In genomic region chr5:21729107-21729506, GRCm38 (mm10) we compare ENCODE assay signal across 35 mouse cellular contexts.
"Had no signal": no experiment of that assay in that cellular context is flagged by ENCODE, and none has a peak within 500 bp of the region (broad histone marks: within the 10 kb centered on the region; RNA-seq: fewer than 3 reads in every experiment).

No protein-coding gene starts in this region.

- H3K4me1 ChIP-seq: intestine, embryonic 15.5 days had no signal

- H3K9me3 ChIP-seq: heart, embryonic 10.5 days; heart, embryonic 12.5 days; heart, embryonic 13.5 days; heart, embryonic 15.5 days; hindbrain, embryonic 10.5 days; hindbrain, embryonic 12.5 days; hindbrain, embryonic 13.5 days; hindbrain, embryonic 15.5 days; intestine, embryonic 15.5 days; kidney, embryonic 15.5 days had no signal

- H3K27me3 ChIP-seq: heart, embryonic 12.5 days; heart, embryonic 13.5 days; heart, embryonic 15.5 days; hindbrain, embryonic 12.5 days; hindbrain, embryonic 13.5 days; hindbrain, embryonic 15.5 days; intestine, embryonic 15.5 days; kidney, embryonic 15.5 days had no signal

- H3K4me3 ChIP-seq: heart, embryonic 10.5 days; heart, embryonic 12.5 days; heart, embryonic 13.5 days; heart, embryonic 15.5 days; hindbrain, embryonic 10.5 days; hindbrain, embryonic 12.5 days; hindbrain, embryonic 13.5 days; hindbrain, embryonic 15.5 days; intestine, embryonic 15.5 days; kidney, embryonic 15.5 days; layer of hippocampus, adult 2 months had no signal

- DNase-seq: heart, postnatal 10 days; heart, postnatal 14 days; heart, postnatal 36 days; heart, postnatal 4 days; kidney, adult 11 months; kidney, adult 18-20 months; kidney, adult 2 months; kidney, adult 8-10 months; kidney, adult 9 months; kidney, postnatal 10 days; kidney, postnatal 14 days; kidney, postnatal 25 days; kidney, postnatal 36 days; kidney, postnatal 4 days; layer of hippocampus, adult 9-11 months; layer of hippocampus, postnatal 36 days had no signal

- H3K4me2 ChIP-seq: heart, embryonic 11.5 days; heart, embryonic 12.5 days; heart, embryonic 13.5 days; heart, embryonic 15.5 days; hindbrain, embryonic 12.5 days; hindbrain, embryonic 13.5 days; hindbrain, embryonic 14.5 days; hindbrain, embryonic 15.5 days; intestine, embryonic 15.5 days; kidney, embryonic 15.5 days had no signal

- H3K9ac ChIP-seq: heart, embryonic 12.5 days; heart, embryonic 13.5 days; heart, embryonic 15.5 days; hindbrain, embryonic 12.5 days; hindbrain, embryonic 13.5 days; hindbrain, embryonic 14.5 days; hindbrain, embryonic 15.5 days; intestine, embryonic 15.5 days; kidney, embryonic 15.5 days had no signal

- H3K36me3 ChIP-seq: heart, embryonic 10.5 days; heart, embryonic 12.5 days; heart, embryonic 13.5 days; heart, embryonic 15.5 days; hindbrain, embryonic 10.5 days; hindbrain, embryonic 12.5 days; hindbrain, embryonic 13.5 days; hindbrain, embryonic 15.5 days; intestine, embryonic 15.5 days; kidney, embryonic 15.5 days had no signal

- H3K27ac ChIP-seq: heart, embryonic 10.5 days; heart, embryonic 13.5 days; heart, embryonic 15.5 days; hindbrain, embryonic 10.5 days; hindbrain, embryonic 12.5 days; hindbrain, embryonic 13.5 days; hindbrain, embryonic 14.5 days; hindbrain, embryonic 15.5 days; hindbrain, postnatal 0 days; intestine, embryonic 15.5 days; kidney, embryonic 15.5 days; kidney, postnatal 0 days; layer of hippocampus, adult 2 months had no signal

- ATAC-seq: hindbrain, embryonic 16.5 days; hindbrain, postnatal 0 days; inflammation-experienced regulatory T-cells, adult 6 months; intestine, embryonic 15.5 days; intestine, embryonic 16.5 days; intestine, postnatal 0 days had no signal
